Mouse (Mus musculus) bone marrow, adult 2 months (tissue): Measurements from ENCODE around the gene Creb1.

Source experiments
- CTCF ChIP-seq: fragments of 200-500 bp; IDR thresholded peaks from 2 replicates; pipeline ENCODE4 v1.5.1; 2011; ENCODE audit warnings: low read length, control low read depth; ENCODE audit not compliant: control insufficient read depth, insufficient read depth
- POLR2A ChIP-seq: fragments of 200-500 bp; IDR thresholded peaks from 2 replicates; pipeline ENCODE4 v1.6.1; 2011; ENCODE audit warnings: low read depth, mild to moderate bottlenecking, control low read depth, low read length, borderline replicate concordance; ENCODE audit not compliant: control insufficient read depth

GRCm38 (mm10) chr1:64529781-64530315, 2.6 kb upstream of the Creb1 start:
- TF ChIP-seq CTCF (no peak), POLR2A (no peak)
